Mouse (Mus musculus) spleen, adult 12 weeks (tissue): ENCODE measurements around the gene Pla2g6.

Source experiments
- DNase-seq: peaks from one replicate; pipeline ENCODE4 v3.0.0; 2022; ENCODE audit warnings: low spot score

Pla2g6 gene

DNA sequence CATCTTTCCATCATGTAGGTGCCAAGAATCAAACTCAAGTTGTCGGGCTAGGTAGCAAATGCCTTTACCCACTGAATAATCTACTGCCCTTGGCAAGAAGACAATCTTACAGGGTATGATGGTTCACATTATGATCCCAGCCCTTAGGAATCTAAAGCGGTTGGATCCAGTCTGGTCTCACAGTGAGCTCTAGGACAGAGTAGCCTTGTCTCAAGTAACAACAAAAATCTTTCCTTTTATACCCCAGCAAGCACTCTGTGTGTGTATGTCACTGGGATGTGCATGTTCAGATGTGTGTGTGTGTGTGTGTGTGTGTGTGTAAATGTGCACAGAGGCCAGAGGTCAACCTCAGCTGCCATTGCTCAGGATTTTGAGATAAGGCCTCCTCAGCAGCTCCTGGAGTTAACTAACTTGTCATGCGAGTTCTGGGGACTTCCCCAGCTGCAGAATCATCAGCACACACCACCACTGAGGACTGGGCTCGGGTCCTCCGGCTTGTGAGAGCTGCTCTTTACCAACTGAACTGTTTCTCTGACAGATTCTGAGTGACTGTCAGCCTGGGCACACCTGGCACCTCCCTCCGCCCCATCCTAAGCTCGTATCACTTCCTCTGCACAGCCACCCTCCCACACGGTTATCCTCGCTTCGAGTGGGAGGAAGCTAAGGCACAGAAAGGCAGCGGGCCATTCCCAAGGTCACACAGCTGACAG is 5.8 kb downstream of the Pla2g6 start:
- no peak for DNase-seq

DNA sequence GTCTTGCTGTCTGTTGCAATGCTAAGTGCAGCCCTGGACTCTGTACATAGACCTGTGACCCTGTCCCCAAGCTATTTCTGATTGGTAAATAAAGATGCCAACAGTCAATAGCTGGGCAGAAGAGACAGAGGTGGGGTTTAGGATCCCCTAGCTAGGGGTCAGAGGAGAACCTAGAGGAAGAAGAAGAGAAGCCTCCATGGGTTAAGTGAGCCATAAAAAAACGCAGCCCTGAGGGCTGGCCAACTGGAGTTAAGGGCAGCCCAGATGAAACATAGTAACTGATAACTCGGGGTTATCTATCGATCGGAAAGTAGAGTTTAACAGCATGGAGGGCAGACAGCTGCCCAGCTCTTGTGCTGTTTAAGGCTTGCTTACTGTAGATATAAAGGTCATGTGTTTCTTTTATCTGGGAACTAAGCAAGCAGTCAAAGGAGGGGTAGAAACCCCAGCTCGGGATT is 6.4 kb downstream of the Pla2g6 start:
- DNase-seq: no peak

DNA sequence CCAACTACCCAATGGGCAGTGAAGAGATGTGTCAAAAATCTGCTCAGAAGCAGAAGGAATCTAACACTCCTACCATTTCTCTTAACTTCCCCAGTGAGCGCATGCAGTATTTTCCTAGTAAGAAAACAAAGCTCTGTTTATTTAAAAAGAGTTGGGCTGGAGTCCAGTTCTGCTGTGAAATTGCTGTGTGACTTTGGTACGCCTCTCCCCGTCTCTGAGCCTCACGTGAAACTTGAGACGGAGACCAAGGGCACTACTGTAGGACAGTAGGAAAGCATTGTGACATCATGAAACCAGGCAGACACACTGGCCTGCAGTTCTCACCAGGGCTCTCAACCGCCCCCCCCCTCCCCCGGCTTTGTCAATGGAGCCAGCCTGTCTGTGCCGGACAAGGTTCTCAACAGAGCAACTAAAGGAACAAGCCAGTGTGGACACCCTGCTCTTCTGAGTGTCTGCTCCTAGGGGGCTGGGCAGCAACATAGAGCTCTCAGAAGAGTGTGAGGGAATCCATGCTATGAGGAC is 14.3 kb downstream of the Pla2g6 start:
- no peak for DNase-seq

DNA sequence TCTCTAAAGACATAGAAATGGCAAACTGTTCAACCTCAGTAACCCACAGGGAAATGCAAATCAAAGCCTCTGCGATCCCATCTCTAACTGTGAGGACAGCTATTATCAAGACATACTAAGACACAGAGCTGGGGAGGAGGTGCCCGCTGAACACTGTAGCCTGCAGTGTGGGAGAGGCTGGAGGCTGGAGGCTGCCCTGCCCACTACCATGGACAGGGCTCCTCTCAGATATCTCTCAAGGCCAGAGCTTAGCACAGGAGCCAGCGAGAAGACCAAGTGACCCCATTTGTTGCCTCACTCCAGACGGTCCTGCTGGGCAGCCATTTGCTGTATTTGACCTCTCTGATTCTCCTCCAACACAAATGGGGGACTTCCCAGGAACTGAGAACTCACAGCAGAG is 20.3 kb downstream of the Pla2g6 start:
- no peak for DNase-seq

DNA sequence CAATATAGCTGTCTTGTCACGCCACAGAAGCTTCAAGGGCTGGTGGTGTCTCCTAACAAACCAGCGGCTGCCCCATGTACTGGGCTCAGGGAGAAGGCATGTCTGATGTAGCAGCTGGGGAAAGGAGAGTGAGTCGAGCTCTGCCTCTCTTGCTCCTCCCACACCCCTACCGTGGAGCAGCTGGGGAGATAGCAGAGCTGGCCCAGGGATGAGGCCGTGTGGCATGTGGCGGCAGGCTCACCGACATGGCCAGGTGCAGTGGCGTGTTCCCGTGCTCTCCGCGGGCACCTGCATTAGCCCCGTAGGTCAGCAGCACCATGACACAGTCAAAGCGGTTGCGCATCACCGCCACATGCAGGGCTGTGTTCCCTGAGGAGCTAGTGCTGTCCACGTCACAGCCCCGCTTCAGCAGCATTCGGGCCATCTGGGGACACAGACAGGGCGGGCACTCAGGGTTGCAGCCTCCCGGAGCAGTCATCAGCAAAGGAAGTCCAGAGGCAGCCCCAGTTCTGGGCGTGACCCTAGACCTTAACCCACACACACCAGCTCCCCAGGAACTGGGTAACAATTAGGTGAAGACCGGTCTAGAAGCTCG is 22.1 kb downstream of the Pla2g6 start:
- DNase-seq: no peak

DNA sequence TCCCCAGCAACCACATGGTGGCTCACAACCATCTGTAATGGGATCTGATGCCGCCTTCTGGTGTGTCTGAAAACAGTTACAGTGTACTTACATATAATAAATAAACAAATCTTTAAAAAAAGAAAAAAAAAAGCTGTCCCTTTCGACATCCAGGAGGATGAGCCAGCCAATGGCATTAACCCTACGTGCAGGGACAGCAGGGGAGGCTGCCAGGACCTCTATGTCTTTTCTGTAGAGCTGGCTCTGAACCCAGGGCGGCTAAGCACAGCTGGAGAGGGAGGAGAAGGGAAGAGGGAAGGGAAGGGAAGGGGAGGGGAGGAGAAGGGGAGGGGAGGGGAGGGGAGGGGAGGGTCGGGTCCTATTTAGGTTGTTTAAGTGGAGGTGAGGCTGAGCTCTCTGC is 23.4 kb downstream of the Pla2g6 start:
- no peak for DNase-seq

DNA sequence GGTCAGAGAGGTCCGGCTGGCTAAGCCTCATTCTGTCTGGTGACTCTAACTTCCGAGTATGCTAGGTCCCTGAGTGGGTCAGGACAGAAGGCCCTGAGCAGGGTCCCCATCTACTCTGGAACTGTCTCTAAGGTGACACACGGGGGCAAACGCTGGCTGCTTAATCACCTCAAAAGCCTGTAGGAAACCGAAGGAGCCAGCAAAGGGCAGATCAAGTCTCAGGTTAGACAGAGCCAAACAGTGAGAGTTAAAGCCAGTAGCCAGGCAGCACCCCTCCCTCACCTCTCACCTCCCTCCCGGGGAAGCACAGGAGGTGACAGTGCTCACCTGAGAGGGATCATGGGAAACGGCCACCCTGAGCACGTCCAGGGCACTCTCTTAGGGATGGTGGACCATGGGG is 24.5 kb downstream of the Pla2g6 start:
- no peak for DNase-seq

DNA sequence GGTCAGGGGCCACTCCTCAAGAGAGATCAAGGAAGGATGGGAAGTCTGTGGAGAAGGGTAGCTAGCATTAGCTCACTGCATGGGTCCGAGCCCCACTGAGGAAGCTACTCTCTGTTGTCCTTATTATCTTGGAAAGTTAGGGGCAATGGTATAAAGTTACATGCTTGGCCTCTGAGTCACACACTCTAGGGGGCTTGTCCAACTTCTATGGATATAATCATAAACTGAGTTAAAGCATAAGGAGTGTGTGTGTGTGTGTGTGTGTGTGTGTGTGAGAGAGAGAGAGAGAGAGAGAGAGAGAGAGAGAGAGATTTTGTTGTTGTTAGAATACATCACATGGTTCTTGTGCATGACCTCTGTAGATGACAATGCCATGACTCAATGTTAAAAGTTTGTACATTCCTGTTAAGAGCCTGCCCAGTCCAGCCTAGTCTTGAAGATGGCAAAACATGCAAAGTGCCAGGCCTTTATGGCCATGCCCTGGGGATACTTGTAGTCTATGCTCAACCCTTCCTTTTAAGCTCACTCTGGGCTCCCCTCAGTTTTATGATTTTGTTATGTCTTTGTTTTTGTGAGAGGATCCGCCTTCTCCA is 28.5 kb downstream of the Pla2g6 start:
- DNase-seq: no peak

DNA sequence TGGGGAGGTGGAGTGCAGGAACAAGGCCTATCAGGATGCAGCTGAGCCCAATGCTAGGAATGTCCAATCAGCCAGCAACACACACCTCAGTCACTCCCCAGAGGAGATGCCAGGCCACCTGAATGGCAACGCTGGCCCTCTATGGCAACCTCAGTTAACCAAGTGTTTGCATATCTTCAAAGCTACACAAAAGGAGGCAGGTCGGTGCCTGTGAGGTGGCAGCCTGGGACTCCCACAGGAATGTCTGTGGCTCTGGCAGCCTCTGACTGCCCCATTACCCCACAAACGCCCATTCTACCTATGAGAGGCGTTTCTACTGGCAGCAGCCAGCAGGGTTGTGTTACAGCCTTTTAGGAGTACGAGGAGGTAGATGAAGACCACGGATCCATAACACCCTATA is 29.6 kb downstream of the Pla2g6 start:
- DNase-seq: no peak

DNA sequence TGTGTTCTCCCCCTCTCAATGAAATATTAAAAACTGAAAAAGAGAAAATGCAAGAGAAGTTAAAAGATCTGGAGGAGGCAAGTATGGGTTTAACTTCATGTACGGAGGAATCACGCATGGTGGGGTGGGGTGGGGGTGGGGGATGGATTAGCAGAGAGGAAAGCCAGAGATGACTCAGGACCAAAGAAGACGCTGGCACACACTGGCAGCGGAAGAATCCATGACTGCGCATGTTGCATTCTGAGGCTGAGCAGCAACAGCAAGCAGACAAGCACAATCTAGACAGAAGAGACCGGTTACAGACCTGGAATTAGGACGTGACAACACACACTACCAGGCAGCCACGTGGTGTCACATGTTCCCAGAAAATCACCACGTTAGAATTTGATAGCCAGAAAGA is 35.4 kb downstream of the Pla2g6 start:
- DNase-seq: no peak

DNA sequence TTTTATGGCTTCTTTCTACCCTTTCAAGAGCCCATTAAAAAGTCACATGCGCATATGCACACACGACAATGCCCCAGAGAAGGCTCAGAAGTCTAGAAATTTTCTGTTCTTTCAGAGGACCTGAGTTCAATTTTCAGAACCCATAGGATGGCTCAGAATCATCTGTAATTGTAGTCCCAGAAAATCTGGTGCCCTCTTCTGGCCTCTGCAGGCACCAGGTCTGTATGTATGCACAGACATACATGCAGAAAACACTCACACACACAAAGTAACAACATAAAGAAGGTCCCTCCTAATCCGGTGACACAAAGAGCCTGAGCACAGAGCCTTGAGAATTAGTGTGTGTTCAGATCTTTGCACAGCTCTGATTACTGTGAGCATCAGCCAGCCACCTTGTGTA is 37.9 kb downstream of the Pla2g6 start:
- DNase-seq: no peak

DNA sequence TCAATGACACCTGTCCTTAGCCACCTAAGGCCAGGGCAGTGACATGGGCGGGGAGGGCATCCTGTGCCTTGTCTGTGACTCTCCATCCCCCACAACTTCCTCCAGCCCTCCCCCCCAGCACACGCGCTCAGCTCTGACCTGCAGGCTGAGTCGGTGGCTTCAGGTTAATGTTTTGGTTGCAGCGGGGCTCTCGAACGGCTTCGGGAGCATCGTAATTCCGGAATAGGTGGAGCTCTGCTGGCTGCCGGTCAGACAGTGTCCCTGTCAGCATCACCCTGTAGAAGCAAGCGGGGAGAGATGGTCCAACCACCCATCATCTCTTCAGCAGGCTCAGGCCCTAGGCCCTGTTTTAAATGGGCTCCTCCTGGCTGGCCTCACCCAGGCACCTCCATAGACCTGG is 38.7 kb downstream of the Pla2g6 start:
- no peak for DNase-seq

DNA sequence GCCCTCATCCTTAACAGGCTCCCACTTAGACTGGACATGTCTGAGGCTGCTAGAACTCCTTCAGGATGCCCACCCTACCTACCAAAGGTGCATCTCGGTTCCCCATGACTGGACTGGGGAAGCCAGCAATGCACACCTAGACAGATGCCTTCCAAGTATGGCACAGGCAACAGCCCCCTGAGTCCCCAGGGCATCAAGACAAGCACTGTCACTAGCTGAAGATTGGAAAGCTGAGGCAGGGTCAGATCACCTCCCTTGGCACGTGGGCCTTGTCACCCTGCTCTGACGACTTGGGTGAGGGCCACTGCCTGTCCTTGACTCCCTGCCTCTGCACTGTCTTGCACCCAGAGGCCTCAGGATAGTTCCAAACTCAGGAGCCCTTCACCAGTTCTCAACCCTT is 39.8 kb downstream of the Pla2g6 start:
- DNase-seq: no peak

DNA sequence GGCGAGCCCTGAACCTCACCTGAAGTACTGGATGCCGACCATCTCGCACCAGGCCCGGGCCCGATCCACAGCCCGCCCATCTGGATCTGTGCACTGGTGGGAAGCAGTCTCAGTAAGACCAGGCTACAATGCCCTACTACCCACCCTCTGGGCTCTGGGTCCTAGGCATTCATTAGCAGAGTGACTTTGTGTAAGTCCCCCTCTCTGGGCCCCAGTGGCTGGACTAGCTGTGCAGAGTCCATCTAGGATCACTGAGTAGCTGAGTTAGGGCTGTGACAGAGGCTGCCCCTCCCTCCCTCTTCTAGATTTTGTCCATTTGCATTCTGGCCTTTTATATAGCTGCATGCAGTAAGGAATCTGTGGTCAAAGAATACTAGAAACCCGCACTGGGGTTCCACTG is 41.1 kb downstream of the Pla2g6 start:
- DNase-seq: no peak

DNA sequence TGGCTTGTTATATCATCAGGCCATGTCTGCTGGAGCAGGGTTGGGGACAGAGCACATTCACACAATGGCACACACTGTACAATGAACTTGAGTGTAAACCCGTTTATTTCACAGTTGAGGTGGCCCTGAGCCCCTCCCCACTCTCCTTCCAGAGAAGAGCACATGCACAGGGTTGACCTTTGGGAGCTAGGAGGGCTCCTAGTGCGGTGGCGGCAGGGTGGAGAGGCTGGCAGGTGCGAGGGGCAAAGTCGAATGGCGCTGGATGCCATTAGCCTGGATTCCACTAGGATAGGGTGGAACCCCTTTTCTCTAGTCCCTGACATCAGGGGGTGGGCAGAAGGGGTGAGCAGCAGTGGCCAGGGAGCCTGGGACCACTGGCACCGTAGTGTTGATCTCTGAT is 42.0 kb downstream of the Pla2g6 start:
- DNase-seq: no peak

DNA sequence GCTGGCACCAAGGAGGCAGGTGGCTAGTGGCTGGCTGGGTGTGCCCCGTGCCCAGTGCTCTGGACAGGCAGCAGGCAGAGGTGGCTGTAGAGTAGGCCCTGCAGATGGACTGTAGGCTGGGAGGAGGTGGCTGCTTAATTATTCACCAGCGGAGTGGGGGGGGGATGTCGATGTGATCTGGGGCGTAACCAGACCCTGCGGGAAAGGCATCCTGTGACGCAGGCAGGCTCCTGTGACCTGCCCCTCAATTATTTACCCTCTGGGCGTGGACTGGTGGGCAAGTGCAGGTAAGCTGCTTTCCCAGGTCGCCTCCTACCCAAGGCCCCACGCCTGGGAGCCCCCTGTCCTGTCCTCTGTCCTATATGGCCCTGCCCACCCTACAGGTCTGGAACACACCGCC is 42.8 kb downstream of the Pla2g6 start, which contains the start of gene Baiap2l2:
Gene Baiap2l2 (minus strand): TSS at position 139 of the 400 bp plus-strand sequence.
- no peak for DNase-seq

DNA sequence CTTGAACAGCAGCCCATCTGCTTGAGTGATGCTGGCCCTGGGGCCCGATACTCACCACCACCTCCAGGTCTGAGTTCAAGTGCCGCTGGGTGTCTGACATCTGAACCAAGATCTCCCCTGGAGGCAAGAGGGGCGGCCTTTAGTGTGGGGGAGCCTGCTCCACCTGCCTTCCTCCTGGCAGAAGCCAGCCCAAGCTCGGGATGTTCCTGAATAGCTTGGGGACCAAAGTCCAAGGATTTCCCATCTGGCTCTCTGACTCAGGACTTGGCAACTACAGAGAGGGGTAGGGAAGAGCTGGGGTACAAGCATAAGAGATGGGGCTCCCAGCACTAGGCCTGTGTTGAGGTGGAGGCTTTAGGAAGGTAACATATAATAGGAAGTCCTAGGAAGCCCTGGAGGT is 44.8 kb downstream of the Pla2g6 start:
- no peak for DNase-seq

DNA sequence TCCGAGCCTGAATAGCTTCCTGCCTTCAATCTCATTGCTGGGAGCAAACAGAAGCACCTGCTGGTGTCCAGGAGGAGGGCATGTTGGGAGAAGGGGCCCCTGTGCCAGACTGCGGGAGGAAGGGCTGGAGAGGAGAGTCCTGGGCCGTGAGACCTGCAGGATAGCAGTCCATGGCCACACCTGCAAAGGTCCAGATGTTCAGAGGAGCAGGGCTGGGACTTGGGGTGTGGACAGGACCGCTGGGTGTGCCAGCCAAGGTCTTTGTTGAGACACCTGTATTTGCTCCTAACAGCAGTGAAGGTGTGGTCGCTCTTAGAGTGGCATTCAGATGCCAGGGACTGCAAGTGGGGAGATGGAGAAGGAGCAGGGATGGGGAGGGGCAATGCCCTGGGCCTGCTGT is 45.8 kb downstream of the Pla2g6 start:
- DNase-seq: no peak

DNA sequence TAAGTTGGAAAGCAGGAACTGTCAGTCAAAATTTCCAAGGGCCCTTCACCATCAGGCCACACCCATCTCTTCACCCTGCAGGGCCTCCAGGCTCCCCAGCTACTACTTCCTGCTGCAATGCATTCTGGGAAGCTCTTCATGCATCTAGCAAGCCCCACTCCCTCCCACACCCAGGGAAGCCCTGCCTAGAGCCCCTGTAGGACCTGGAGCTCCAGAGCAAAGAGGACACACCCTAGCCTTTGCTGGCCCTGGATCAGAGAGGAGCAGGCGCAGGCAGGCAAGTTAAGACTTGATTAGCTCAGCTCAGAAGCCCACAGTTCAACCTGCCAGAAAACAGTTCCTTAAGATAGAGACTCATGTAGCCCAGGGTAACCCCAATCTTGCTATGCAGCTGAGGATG is 46.8 kb downstream of the Pla2g6 start:
- no peak for DNase-seq

DNA sequence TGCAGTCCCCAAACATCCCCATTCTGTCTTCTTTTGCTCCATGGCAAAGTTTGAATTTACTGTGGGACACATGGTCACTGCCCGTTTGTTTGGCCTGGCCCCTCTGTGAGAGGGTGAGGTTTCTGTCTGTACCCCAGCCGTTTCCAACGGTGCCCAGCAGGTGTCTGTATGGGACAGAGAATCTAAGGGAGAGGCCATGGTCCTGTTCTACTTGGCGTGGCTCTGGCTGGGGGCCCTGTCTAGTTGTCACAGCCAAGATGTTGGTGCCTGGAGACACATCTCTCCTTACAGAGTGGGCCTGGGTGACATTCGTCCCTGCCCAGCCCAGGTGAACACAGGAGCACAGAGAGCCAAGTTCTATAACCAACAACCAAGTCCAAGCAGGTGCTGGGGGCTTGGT is 47.3 kb downstream of the Pla2g6 start:
- no peak for DNase-seq

DNA sequence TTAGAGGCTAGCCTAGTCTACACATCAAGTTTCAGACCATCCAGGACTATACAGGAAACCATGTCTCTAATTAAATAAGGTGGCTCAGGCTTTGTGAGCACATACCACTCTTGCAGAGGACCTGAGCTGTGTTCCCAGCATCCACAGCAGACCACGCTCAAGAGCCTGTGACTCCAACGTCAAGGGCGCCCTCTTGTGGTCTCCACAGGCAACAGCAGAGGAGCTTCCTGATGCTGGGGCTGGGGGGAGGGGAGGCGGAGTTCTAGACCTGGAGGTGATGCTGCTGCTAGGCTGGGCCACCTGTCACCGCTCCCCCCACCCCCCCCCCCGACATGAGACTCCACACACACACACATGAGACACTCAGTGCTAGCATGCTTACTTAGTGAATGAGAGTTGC is 48.0 kb downstream of the Pla2g6 start:
- no peak for DNase-seq

DNA sequence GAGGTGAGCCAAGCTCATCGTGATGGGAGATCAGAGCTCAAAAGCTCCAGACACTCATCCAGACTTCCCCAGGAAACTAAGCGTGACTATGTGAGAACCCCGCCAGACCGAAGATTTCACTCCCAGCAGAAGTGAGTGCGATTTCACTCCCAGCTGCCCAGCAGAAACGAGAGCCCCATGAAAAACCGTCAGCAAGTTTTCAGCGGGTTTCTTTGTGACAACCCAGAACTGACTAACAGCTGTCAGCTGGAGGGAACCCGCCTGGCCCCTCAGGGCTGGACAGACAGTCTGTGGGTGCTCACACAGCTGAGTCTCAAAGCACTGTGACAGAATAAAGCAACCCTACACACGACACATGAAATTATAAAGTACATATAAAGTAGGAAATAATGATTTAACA is 50.5 kb downstream of the Pla2g6 start:
- no peak for DNase-seq

DNA sequence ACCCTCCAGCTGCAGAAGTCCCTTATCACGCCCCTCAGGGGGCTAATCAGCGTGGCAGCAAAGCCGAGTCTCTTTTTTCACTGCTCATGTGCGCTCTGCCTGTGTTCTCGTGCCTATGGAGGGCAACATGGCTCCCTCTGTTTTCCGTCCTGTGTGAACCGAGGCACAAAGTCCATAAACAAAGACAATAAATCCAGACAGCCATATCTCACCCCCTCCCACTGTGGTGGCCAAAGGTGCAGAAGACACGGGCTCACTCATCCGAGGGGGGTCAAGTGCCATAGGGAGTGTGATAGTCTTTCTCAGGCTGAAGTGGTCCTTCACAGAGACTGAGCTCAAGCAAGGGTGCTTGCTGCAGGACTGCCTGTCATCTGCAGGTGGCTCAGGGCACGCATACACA is 55.2 kb downstream of the Pla2g6 start:
- DNase-seq: no peak
